Mouse (Mus musculus): ENCODE data around the gene Gm21861. TPM values are rescaled to one million over a fixed set of nuclear protein-coding genes. Genes with fewer than 3 reads are reported as not detected.
"Not testable (repeated sequence)": the region's sequence is repeated elsewhere in the genome, so short reads cannot be mapped to it uniquely, and the experiment has no call there.

Gene Gm21861
- total RNA-seq (2021): not detected
- long read RNA-seq, experiment 1: 0 reads
- long read RNA-seq, experiment 2: 0 reads

DNA sequence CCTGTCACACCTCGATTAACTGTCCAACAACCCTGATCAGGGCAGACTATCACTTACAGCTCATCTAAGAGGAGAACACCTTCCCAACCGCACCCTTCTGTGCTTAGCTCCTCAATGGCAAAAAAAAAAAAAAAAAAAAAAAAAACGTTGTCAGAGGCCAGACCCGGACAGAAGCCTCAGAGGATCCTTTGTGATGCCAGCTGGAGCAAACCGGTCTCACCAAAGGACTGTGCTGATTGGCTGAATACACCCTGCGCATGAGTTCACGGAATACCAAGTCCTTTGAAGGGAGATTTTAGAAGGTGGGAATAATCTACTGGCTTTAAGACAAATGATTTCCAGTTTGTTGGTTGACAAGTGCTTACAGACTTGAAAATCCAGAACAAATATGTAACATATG is at the start of gene Gm21861:
Gene Gm21861, minus strand, starts transcription at position 101 of the 400 bp plus-strand sequence.
- not testable (repeated sequence) for DNase-seq
